Mouse (Mus musculus): ENCODE results near the gene Bcor. TPM values are rescaled to one million over a fixed set of nuclear protein-coding genes. Genes with fewer than 3 reads are reported as not detected.

Gene Bcor
- 18.8 and 19.3 TPM in 2 replicates for polyA plus RNA-seq (2015; fragmentation: Nextera tagmentation; extraction: Ambion mirVana)

DNA sequence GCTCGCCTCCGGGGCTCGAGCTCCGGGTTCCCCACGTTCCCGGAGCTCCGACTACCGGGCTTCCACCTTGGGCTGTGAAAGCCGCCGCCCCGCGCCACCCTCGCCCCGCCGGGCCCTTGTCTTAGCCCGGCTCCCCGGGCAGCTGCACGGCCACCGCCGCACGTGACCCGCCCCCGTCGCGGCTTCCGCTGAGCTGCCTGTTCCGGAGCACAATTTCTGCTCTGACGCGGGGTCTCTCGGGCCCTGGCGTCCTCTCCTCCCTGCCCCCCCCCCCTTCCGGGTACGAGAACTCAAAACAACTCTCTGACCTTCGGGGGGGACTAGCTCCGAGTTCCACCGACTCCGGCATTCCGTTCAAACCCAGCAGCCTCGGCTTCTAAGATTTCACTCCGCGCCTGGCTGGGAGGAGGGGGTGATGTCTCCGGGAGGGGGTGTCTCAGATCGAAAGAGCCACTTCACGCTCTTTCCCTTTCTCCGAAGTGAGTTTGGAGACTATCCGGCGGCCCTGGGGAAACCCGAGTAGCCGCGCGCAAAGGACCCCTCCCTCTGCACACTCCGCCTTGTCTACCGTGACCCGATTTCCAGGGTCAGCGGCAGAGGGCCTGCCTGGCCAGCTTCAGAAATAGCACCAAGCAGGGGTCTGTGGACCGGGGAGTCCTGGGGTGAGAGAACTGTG is at the start of gene Bcor:
Bcor (minus strand) TSS at position 375 of the 676 bp plus-strand sequence.
- peak within 1 kb of the TSS; percentile 68 for H3K4me2 ChIP-seq
- H3K4me3 ChIP-seq (replicated peaks), result peak within 1 kb of the TSS; percentile 52
- no peaks in the 10 kb centered on the region for H3K9me3 ChIP-seq (replicated peaks)
- WGBS, result 4% methylated on average over 46 of the region's 56 CpGs
- H3K27me3 ChIP-seq, result peaks cover 54% of the 10 kb centered on the region
- peak within 1 kb of the TSS; percentile 54 for H3K9ac ChIP-seq
- ATAC-seq (replicated peaks; ENCODE audit: low FRiP score), result peak; percentile 57
- no peaks in the 10 kb centered on the region for H3K36me3 ChIP-seq
- H3K4me1 ChIP-seq, result peaks cover 39% of the 10 kb centered on the region
- H3K27ac ChIP-seq, result peak within 1 kb of the TSS; percentile 95

- WGBS, result 84% methylated on average over 3 of the region's 3 CpGs
- ATAC-seq (replicated peaks; ENCODE audit: low FRiP score), result no peak
- Histone ChIP-seq H3K4me2 (no peak overlapping the region), H3K4me3 (replicated peaks) (no peak overlapping the region), H3K9me3 (replicated peaks) (no peaks in the 10 kb centered on the region), H3K9ac (no peak overlapping the region), H3K27ac (no peak overlapping the region), H3K4me1 (no peaks in the 10 kb centered on the region), H3K27me3 (no peaks in the 10 kb centered on the region), H3K36me3 (no peaks in the 10 kb centered on the region)
Measured at GRCm38 (mm10) chrX:12202951-12203350, 42.8 kb upstream of the Bcor start.

DNA sequence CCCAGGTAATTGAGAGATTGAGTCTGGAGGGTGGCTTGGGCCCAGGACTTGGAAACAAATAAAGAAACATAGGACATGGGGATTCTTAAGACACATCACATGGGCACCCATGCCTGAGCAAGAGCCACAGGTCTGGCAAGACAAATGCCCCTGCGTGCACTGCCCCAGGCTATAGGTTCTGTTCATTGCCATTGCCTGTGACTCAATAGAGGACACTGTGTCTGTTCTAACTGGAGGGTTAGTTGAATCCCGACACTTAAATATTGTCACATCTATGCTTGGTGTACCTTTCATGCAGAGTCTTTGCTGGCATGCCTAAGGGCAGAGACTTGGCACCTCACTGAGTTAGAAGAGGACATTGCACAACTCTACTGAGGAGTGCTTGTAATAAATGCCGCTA is 41.0 kb upstream of the Bcor start:
- ATAC-seq (replicated peaks; ENCODE audit: low FRiP score), result no peak
- WGBS, result 97% methylated on average over 3 of the region's 3 CpGs
- Histone ChIP-seq H3K9me3 (replicated peaks) (no peaks in the 10 kb centered on the region), H3K27ac (no peak overlapping the region), H3K4me1 (no peaks in the 10 kb centered on the region), H3K36me3 (no peaks in the 10 kb centered on the region), H3K4me3 (replicated peaks) (no peak overlapping the region), H3K9ac (no peak overlapping the region), H3K4me2 (no peak overlapping the region), H3K27me3 (no peaks in the 10 kb centered on the region)

DNA sequence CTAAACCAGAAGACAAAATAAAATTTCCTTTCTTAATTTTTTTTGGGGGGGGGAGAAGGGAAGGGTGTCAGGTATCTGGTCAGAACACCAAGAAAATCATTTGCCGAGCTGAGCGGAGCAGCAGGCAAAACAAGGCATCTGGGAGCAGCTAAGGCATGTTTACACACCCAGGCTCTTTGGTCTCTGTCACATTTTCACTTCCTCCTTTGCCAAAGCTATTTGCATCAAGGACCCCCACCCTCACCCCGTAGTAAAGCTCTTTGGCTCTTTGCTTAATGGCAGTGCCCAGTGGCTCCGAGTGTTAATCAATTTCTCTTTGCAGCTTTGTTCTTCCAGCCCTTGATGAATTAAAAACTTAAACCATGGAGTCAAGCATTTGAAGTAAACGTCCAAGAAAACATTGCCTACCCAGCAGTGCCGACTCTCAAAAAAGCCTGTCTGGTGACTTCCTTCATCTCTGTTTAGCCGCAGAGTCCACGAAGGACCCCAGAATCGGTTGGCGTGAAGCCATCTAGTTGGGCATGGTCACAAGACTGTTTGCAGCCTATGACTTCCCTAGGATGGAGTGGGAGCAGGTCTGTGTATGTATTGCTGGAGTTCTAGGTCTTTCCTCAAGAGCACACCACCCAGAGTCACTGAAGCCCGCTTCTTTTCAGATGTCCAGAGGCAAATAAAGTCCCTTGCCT is 35.2 kb upstream of the Bcor start:
- no peak overlapping the region for H3K4me2 ChIP-seq
- H3K36me3 ChIP-seq, result no peaks in the 10 kb centered on the region
- 63% methylated on average over 11 of the region's 11 CpGs for WGBS
- no peak for ATAC-seq (replicated peaks; ENCODE audit: low FRiP score)
- H3K9me3 ChIP-seq (replicated peaks), result no peaks in the 10 kb centered on the region
- H3K4me3 ChIP-seq (replicated peaks), result no peak overlapping the region
- no peak overlapping the region for H3K9ac ChIP-seq
- no peaks in the 10 kb centered on the region for H3K27me3 ChIP-seq
- H3K27ac ChIP-seq, result no peak overlapping the region
- H3K4me1 ChIP-seq, result no peaks in the 10 kb centered on the region

GRCm38 (mm10) chrX:12192343-12192742 is 32.2 kb upstream of the Bcor start:
- ATAC-seq (replicated peaks; ENCODE audit: low FRiP score), result no peak
- H3K9me3 ChIP-seq (replicated peaks), result no peaks in the 10 kb centered on the region
- H3K9ac ChIP-seq, result no peak overlapping the region
- H3K27me3 ChIP-seq, result peaks cover 6% of the 10 kb centered on the region; the same call in 1 of the 2 replicates
- no peak overlapping the region for H3K4me3 ChIP-seq (replicated peaks)
- 63% methylated on average over 2 of the region's 2 CpGs for WGBS
- no peaks in the 10 kb centered on the region for H3K36me3 ChIP-seq
- no peak overlapping the region for H3K4me2 ChIP-seq
- H3K27ac ChIP-seq, result no peak overlapping the region
- H3K4me1 ChIP-seq, result no peaks in the 10 kb centered on the region

DNA sequence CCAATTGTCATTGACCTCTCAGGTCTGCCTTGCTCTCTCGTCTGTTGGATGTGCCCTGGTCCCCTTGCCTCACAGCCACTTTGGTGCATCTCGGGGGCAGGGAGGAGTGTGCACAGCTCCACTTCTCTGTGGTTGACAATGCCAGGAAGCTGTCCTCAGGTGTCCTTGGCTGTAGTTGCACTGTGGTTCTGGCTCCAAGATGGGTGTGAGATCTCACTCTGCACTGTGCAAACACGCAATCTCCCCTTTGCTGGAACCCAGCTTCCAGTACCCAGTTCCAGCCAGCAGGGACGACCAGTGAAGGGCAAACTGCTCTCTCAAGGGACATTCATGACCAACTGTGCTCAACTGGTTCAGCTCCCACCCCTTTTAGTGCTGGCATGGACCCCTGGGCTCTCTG is 29.4 kb upstream of the Bcor start:
- no peak for ATAC-seq (replicated peaks; ENCODE audit: low FRiP score)
- Histone ChIP-seq H3K4me3 (replicated peaks) (no peak overlapping the region), H3K27me3 (peaks cover 6% of the 10 kb centered on the region; the same call in 1 of the 2 replicates), H3K9me3 (replicated peaks) (no peaks in the 10 kb centered on the region), H3K4me2 (no peak overlapping the region), H3K9ac (no peak overlapping the region), H3K27ac (no peak overlapping the region), H3K36me3 (no peaks in the 10 kb centered on the region), H3K4me1 (no peaks in the 10 kb centered on the region)
- 82% methylated on average over 4 of the region's 4 CpGs for WGBS

DNA sequence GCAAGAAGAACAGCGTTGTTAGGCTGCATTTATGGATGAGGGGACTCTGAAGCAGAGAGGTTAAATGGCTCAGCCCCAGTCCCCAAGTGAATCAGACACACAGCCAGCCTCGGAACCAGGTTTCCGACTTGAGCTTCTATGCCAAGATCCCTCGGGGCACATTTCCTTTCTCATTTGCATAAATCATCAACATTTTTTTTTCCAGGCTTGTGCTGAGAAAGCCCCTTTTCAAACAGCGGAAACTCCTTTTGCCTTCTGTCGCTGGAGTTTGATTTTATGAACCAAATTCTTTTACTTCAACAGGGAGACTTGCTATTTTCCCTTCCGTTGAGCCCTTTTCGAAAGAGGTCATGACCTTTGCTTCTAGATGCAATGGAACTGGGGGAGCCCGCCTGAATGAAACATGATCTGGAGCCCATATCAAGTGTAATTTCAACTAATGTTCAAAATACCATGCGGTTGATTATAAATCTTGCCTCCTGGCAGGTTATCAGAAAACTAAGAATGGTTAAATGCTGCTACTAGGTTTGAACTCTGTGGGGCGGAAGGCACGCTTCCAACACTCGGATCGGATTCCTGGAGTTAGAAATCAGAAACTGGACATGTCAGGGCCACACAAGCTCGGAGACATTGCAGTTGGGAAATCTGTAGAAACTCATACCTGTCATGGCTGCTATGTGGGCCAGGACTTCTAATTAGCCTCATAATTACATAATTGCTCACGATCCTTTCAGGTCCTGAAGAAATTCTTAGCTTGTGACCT is 15.2 kb upstream of the Bcor start:
- Histone ChIP-seq H3K4me1 (peaks cover 12% of the 10 kb centered on the region; the same call in 1 of the 2 replicates), H3K27me3 (peaks cover 12% of the 10 kb centered on the region; the same call in 1 of the 2 replicates), H3K4me3 (replicated peaks) (no peak overlapping the region), H3K4me2 (0 out of 2 replicates have a peak overlapping the region, but pooled peaks have one; percentile 23), H3K27ac (peak overlapping the region; percentile 51), H3K9ac (no peak overlapping the region), H3K9me3 (replicated peaks) (no peaks in the 10 kb centered on the region), H3K36me3 (no peaks in the 10 kb centered on the region)
- no peak for ATAC-seq (replicated peaks; ENCODE audit: low FRiP score)
- WGBS, result 36% methylated on average over 16 of the region's 16 CpGs

DNA sequence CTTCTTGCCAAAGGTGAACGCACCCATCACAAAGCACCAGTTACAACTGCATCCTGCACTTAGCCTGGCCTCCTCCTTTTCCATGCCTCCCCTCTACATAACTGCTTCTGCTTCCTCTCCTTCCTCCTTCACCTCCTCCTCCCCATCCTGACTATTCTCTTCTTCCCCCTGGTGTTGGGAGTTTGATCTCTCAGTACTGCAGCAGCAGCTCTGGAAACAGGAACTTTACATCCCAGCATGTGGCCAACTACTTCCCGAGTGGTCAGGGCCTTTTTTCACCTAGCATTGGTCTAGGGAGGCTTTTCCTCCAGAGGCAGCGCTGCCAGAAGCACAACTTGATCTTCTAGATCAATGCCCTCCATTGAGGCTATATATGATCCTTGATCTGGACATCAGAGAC is 10.0 kb upstream of the Bcor start:
- Histone ChIP-seq H3K27ac (no peak overlapping the region), H3K4me1 (peaks cover 10% of the 10 kb centered on the region; the same call in 1 of the 2 replicates), H3K9ac (no peak overlapping the region), H3K27me3 (0 out of 2 replicates have a peak, but pooled peaks cover 12% of the 10 kb centered on the region), H3K36me3 (no peaks in the 10 kb centered on the region), H3K9me3 (replicated peaks) (no peaks in the 10 kb centered on the region), H3K4me3 (replicated peaks) (no peak overlapping the region), H3K4me2 (no peak overlapping the region)
- no peak for ATAC-seq (replicated peaks; ENCODE audit: low FRiP score)
- 38% methylated on average over 3 of the region's 3 CpGs for WGBS

GRCm38 (mm10) chrX:12164591-12165529 is 4.7 kb upstream of the Bcor start:
- ATAC-seq (replicated peaks; ENCODE audit: low FRiP score), result peak; percentile 62; the same call in 1 of the 2 replicates
- Histone ChIP-seq H3K27me3 (peaks cover 7% of the 10 kb centered on the region), H3K27ac (peak overlapping the region; percentile 75), H3K9me3 (replicated peaks) (no peaks in the 10 kb centered on the region), H3K9ac (no peak overlapping the region), H3K4me3 (replicated peaks) (no peak overlapping the region), H3K4me2 (no peak overlapping the region), H3K4me1 (peaks cover 8% of the 10 kb centered on the region; the same call in 1 of the 2 replicates), H3K36me3 (no peaks in the 10 kb centered on the region)
- WGBS, result 39% methylated on average over 11 of the region's 11 CpGs

DNA sequence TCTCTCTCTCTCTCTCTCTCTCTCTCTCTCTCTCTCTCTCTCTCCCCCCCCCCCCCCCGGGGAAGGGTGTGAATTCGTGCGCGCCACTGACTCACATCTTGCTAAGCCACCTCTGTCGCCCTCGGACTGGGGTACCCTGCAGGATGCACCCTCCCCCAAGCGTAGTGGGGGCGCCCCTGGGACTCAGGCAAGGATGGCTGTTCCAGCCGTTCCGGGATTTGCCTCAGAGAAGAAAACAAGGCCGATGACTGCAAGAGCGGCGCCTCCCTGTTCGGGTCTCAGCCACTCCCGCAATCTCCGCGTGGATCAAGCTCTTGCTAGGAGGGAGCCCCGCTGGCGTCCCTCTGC is 647 bp downstream of the Bcor start:
- Histone ChIP-seq H3K4me2 (peak overlapping the region; percentile 68), H3K27me3 (peaks cover 59% of the 10 kb centered on the region), H3K9ac (peak overlapping the region; percentile 54), H3K27ac (peak overlapping the region; percentile 95), H3K9me3 (replicated peaks) (no peaks in the 10 kb centered on the region), H3K4me1 (peaks cover 41% of the 10 kb centered on the region), H3K4me3 (replicated peaks) (peak overlapping the region; percentile 52), H3K36me3 (no peaks in the 10 kb centered on the region)
- WGBS, result 6% methylated on average over 17 of the region's 19 CpGs
- peak; percentile 18 for ATAC-seq (replicated peaks; ENCODE audit: low FRiP score)
